Mouse (Mus musculus) ES-Bruce4 (cell line): Measurements from ENCODE around the gene Fbxo21. TPM values are rescaled to one million over a fixed set of nuclear protein-coding genes. Genes with fewer than 3 reads are reported as not detected.

Experiments used
- H3K27ac ChIP-seq: 2 replicates; pipeline ENCODE4 v1.5.1; 2012; ENCODE audit warnings: low read length, inconsistent platforms; ENCODE audit not compliant: insufficient read depth
- H3K27me3 ChIP-seq: 2 replicates; pipeline ENCODE4 v1.6.1; 2012; ENCODE audit warnings: mild to moderate bottlenecking, low read length, inconsistent platforms; ENCODE audit not compliant: control insufficient read depth, poor library complexity, insufficient read depth, severe bottlenecking
- H3K36me3 ChIP-seq: 2 replicates; pipeline ENCODE4 v1.6.1; 2012; ENCODE audit warnings: inconsistent platforms, mild to moderate bottlenecking, low read length, moderate library complexity; ENCODE audit not compliant: control insufficient read depth, poor library complexity, insufficient read depth, severe bottlenecking
- H3K4me1 ChIP-seq: one replicate; pipeline ENCODE4 v1.8.1; 2011; ENCODE audit warnings: low read length; ENCODE audit not compliant: control insufficient read depth, insufficient read depth
- H3K4me3 ChIP-seq: 2 replicates; pipeline ENCODE4 v1.5.1; 2011; ENCODE audit warnings: low read depth, mild to moderate bottlenecking, low read length
- H3K9ac ChIP-seq: 2 replicates; pipeline ENCODE4 v1.6.1; 2012; ENCODE audit warnings: low read depth, mild to moderate bottlenecking, inconsistent platforms; ENCODE audit not compliant: poor library complexity, severe bottlenecking
- H3K9me3 ChIP-seq: replicated peaks from 2 replicates; pipeline ENCODE4 v1.6.1; 2012; ENCODE audit warnings: mild to moderate bottlenecking, low read length, inconsistent platforms; ENCODE audit not compliant: control insufficient read depth, poor library complexity, insufficient read depth, severe bottlenecking
- CTCF ChIP-seq: IDR thresholded peaks from one replicate; pipeline ENCODE4 v1.8.1; 2011; ENCODE audit warnings: low read depth, low read length
- EP300 ChIP-seq: IDR thresholded peaks from 2 replicates; pipeline ENCODE4 v1.6.1; 2011; ENCODE audit warnings: low read depth, low read length; ENCODE audit not compliant: insufficient read depth
- POLR2A ChIP-seq: IDR thresholded peaks from one replicate; pipeline ENCODE4 v1.8.1; 2011; ENCODE audit warnings: low read length; ENCODE audit not compliant: insufficient read depth
- polyA plus RNA-seq: library from polyadenylated mRNA; stranded (reverse); fragments of >200 nt; gene quantifications from 2 replicates; pipeline ENCODE4 v1.2.4, GENCODE M21; 2011; ENCODE audit warnings: low read depth; ENCODE audit not compliant: missing spikeins, insufficient read depth, insufficient read length

The Fbxo21 gene
- polyA plus RNA-seq, 1 experiment: 60.1 TPM

DNA sequence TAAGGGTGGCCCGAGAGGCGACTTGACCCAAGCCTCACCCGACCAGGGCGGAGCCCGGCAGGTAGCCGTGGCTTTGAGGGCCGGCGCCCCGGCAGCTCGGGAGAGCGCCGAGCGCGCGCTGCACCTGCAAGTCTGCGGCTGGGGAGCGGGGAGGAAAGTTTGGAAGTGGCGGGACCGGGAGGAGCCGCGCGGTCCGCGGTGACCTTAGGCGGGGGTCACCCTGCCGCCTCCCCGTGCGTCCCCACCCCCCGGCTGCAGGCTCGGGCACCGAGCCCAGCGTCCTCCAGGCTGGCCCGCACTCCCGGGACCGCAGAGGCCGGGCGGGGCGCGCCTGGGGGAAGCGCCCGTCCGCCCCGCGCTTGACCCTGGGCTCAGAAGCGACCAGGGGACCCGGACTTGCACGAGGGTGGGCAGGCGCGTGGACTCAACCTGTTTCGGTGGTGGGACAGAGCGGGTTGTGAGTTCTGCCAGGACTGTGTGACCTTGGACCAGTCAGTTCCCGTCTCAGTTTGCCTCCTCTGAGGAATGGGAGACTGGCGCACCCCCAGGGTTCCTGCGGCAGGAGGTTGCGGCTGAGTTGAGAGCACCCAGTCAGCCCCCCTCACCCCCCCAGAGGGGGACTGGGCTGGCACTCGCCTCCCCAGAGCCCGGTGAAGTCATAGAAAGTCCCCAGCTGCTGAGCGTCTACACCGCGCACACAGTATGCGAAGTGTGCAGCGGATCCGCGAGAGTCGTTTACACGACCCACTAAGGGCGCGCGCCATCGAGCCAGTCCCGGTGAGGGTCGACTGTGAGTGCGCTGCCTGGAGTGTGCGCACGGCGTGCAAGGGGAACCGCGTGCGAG, 51.9 kb downstream of the Fbxo21 start:
- Histone ChIP-seq H3K36me3 (no peaks in the 10 kb centered on the region), H3K4me3 (peak overlapping the region; percentile 54), H3K9ac (peak overlapping the region; percentile 66), H3K27ac (no peak overlapping the region), H3K9me3 (no peaks in the 10 kb centered on the region), H3K4me1 (peaks cover 2% of the 10 kb centered on the region), H3K27me3 (peaks cover 19% of the 10 kb centered on the region)
- TF ChIP-seq POLR2A (no peak), EP300 (no peak), CTCF (no peak)

DNA sequence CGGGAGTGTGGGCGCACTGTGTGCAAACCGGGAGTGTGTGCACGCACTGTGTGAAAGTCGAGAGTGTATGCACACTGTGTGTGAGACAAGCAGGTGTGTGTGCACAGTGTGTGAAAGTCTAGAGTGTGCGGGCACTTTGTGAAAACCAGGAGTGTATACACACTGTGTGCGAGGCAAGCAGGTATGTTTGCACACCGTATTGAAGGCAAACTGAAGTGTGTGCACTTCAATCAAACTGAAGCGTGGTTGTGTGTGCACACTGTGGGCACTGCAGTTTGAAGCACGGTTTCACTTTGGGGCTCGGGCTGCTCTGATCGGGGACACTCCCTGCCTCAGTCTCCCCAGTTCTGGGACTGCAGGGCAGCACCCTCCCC, 52.5 kb downstream of the Fbxo21 start:
- TF ChIP-seq CTCF: no peak
- no peak for TF ChIP-seq EP300
- TF ChIP-seq POLR2A: no peak
- Histone ChIP-seq H3K9me3 (no peaks in the 10 kb centered on the region), H3K9ac (0 out of 2 replicates have a peak overlapping the region, but pooled peaks have one; percentile 66), H3K4me1 (peaks cover 5% of the 10 kb centered on the region), H3K36me3 (no peaks in the 10 kb centered on the region), H3K27me3 (peaks cover 19% of the 10 kb centered on the region), H3K27ac (no peak overlapping the region), H3K4me3 (peak overlapping the region; percentile 54)

DNA sequence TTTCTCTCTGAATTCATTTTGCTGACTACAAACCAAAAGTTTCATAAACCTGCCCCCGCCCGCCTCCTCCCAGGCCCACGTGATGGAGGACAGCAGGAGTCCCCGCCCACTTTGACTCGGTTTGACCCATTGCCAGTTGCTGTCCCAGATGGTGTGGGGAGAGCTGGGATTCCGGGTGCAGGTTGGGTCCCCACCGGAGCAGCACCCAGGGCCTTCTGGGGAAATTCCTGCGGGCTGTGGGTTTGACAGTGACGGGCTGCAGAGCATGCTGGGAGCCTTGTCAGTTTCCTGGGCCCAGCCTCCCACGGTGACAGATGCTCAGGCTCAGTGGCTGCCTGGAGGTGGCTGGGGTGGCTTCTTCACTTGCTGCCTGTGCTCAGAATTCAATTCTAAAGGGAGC, 52.9 kb downstream of the Fbxo21 start:
- Histone ChIP-seq H3K4me3 (no peak overlapping the region), H3K9ac (no peak overlapping the region), H3K4me1 (peaks cover 6% of the 10 kb centered on the region), H3K27me3 (peaks cover 19% of the 10 kb centered on the region), H3K27ac (no peak overlapping the region), H3K9me3 (no peaks in the 10 kb centered on the region), H3K36me3 (no peaks in the 10 kb centered on the region)
- TF ChIP-seq EP300 (no peak), CTCF (no peak), POLR2A (no peak)

DNA sequence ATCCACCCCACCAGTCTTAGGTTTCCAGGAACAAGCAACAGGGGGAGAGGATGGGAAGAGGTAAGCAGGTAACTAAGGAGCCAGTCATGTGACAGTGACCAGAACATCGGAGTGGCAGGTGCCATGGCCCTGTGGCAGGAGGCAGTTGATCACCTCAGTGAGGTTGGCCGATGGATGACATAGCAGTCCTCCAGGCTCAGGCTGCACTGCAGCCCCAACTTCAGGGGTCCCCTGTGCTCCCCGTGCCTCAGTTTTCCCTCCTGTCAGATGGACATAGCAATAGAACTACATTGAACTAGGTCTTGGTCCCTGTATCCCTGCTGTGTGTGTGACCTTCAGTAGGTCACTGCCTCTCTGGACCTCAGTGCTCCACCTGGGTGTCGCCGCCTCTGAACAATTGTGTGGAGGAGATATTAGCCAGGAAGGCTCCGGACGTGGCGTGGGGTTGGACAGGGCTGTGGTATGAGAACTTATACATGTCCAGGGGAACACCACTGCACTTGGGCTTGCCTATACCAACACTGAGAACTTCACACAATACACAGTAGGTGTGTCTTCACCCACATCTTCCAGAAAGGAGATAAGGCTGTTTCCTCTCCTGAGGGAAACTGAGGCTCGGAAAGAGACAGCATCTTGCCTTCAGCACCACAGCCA, 53.6 kb downstream of the Fbxo21 start:
- Histone ChIP-seq H3K27me3 (peaks cover 19% of the 10 kb centered on the region), H3K9me3 (no peaks in the 10 kb centered on the region; the same call in 1 of the 2 replicates), H3K36me3 (no peaks in the 10 kb centered on the region), H3K27ac (no peak overlapping the region), H3K4me1 (peaks cover 6% of the 10 kb centered on the region), H3K4me3 (no peak overlapping the region), H3K9ac (no peak overlapping the region)
- TF ChIP-seq CTCF (no peak), EP300 (no peak), POLR2A (no peak)

DNA sequence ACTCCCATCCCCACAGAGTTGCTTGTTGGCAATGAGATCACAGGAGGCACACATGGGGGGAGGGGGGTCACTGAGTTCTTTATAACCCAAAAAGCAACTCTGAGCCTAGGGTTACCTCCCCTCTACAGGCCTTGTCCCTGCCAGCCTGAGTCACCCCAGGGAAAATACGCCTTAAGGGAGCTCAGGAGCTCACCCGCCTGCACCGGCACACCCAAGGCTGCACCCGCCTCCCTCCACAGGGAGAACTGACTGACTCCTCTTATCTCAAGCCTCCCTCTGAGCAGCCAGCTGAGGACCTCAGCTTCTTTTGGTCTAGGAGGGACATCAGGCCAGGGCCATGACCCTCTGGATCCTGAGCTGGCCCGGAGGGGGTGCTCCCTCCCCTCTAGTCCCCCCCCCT, 54.5 kb downstream of the Fbxo21 start:
- peaks cover 6% of the 10 kb centered on the region for H3K4me1 ChIP-seq
- peaks cover 19% of the 10 kb centered on the region for H3K27me3 ChIP-seq

DNA sequence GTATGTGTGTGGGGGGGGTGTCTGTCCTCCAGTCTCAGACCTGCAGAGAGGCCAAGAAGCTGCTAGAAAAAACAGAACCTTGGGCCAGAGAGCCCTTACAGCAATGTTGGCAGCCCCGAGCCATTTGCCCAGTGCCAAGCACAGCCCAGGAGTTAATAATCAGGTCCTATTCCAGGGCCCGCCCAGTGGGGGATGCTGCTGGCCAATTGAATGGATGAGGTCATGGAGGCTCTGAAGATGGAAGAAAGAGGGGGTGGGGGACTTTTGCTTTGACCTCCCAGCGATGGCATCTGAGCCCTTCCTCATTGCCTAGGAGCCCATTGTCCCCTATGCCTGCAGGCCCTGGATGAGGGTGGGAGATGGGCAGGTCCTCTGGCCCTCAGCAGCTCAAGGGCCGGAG, 55.0 kb downstream of the Fbxo21 start:
- TF ChIP-seq EP300 (peak; percentile 54; the same call in 1 of the 2 replicates), CTCF (no peak), POLR2A (no peak)
- Histone ChIP-seq H3K36me3 (no peaks in the 10 kb centered on the region), H3K27ac (no peak overlapping the region), H3K9me3 (no peaks in the 10 kb centered on the region; the same call in 1 of the 2 replicates), H3K4me1 (peaks cover 6% of the 10 kb centered on the region), H3K27me3 (peaks cover 19% of the 10 kb centered on the region), H3K4me3 (no peak overlapping the region), H3K9ac (no peak overlapping the region)

More for the DNA sequence above, 54.5 kb downstream of the Fbxo21 start:
- H3K36me3 ChIP-seq: no peaks in the 10 kb centered on the region
- H3K27ac ChIP-seq: no peak overlapping the region
- H3K9ac ChIP-seq: no peak overlapping the region
- no peak overlapping the region for H3K4me3 ChIP-seq
- no peaks in the 10 kb centered on the region; the same call in 1 of the 2 replicates for H3K9me3 ChIP-seq
- no peak for TF ChIP-seq CTCF
- TF ChIP-seq POLR2A: no peak
- no peak for TF ChIP-seq EP300
